Mouse (Mus musculus): ENCODE measurements around the gene Thtpa. TPM values are rescaled to one million over a fixed set of nuclear protein-coding genes. Genes with fewer than 3 reads are reported as not detected.

The Thtpa gene
- polyA plus RNA-seq, 1 experiment from 2014 or later: 29.8 TPM

DNA sequence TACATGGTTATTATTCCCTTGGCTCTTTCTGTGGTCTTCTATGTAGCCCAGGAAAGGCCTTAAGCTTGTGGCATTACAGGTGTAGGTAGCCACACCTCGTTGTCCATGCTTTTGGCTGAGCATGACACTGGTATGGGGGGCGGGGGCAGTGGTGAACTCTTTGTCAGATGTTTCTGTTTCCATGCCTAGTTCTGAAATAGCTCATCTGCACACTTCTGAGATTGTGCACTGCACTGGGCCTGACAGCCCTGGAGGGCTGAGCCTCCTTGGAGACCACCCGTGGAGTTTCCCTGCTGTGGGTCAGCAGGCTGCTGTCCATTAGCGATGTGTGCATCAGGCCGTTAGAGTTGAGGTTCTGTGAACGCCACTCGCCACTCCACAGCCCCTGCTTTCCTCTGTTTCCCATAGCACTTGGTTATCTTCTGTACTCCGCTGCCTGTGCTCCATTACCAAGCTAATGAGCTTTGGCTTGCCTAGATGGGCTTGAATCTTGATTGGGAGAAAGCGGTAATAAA, 2.0 kb downstream of the Thtpa start:
- peak overlapping the region; percentile 42 for H3K4me2 ChIP-seq
- WGBS: 50% methylated on average over 9 of the region's 9 CpGs
- H3K9ac ChIP-seq: peak overlapping the region; percentile 60
- H3K27me3 ChIP-seq: no peaks in the 10 kb centered on the region
- H3K36me3 ChIP-seq: peaks cover 17% of the 10 kb centered on the region; the same call in 1 of the 2 replicates
- no peak for ATAC-seq (ENCODE audit: low read depth)
- peaks cover 40% of the 10 kb centered on the region for H3K4me1 ChIP-seq (replicated peaks)
- H3K4me3 ChIP-seq: peak overlapping the region; percentile 15
- peak overlapping the region; percentile 80 for H3K27ac ChIP-seq (replicated peaks)
- no peaks in the 10 kb centered on the region for H3K9me3 ChIP-seq

DNA sequence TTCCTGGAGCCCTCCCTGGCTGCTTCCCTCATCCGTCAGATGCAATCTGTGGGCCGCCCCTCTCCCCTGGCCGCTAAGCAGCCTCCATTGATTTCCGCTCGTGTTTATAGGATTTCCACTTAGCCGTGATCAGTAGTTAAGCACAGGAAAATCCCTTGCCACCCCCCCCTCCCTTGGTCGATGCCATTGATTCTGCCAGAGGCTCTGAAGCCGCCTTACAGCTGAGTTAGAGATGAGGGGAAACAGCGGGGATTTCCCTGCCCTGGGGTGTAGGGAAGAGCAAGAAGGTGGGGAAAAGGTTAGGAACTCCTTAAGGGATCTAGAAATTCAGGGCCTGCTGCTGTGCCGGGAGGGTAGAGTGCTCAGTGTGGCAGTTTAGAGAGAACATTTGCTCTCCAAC, 3.1 kb downstream of the Thtpa start:
- H3K27me3 ChIP-seq: no peaks in the 10 kb centered on the region
- WGBS: 65% methylated on average over 10 of the region's 10 CpGs
- peak overlapping the region; percentile 42 for H3K4me2 ChIP-seq
- peak overlapping the region; percentile 12; the same call in 1 of the 2 replicates for H3K4me3 ChIP-seq
- H3K27ac ChIP-seq (replicated peaks): peak overlapping the region; percentile 80
- peak overlapping the region; percentile 60 for H3K9ac ChIP-seq
- peaks cover 37% of the 10 kb centered on the region for H3K4me1 ChIP-seq (replicated peaks)
- peaks cover 17% of the 10 kb centered on the region; the same call in 1 of the 2 replicates for H3K36me3 ChIP-seq
- ATAC-seq (ENCODE audit: low read depth): no peak
- no peaks in the 10 kb centered on the region for H3K9me3 ChIP-seq

DNA sequence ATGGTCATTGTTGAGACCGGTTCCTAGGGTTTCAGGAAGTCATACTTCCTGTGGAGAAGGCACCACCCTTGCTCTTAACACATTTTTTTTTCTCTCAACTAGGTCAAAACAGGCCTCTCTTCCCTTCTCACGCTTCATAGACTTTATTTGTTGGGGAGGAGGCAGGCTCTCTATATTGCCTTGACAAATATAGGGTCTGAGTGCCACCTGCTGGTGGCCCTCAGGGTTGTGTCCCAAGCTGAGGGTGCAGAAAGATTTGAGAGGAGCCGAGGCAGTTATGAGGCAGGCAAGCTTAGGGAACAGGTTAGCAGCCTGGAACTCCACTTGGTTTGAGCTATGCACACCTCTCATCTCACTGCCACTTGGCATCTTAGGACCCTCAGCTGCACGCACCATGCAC, 3.5 kb downstream of the Thtpa start:
- 61% methylated on average over 4 of the region's 4 CpGs for WGBS
- H3K36me3 ChIP-seq: peaks cover 17% of the 10 kb centered on the region; the same call in 1 of the 2 replicates
- 0 out of 2 replicates have a peak, but pooled peaks have one; percentile 25 for ATAC-seq (ENCODE audit: low read depth)
- no peak overlapping the region for H3K9ac ChIP-seq
- H3K9me3 ChIP-seq: no peaks in the 10 kb centered on the region
- no peaks in the 10 kb centered on the region for H3K27me3 ChIP-seq
- no peak overlapping the region for H3K4me3 ChIP-seq
- no peak overlapping the region for H3K4me2 ChIP-seq
- peak overlapping the region; percentile 80; the same call in 1 of the 2 replicates for H3K27ac ChIP-seq (replicated peaks)
- H3K4me1 ChIP-seq (replicated peaks): peaks cover 37% of the 10 kb centered on the region

DNA sequence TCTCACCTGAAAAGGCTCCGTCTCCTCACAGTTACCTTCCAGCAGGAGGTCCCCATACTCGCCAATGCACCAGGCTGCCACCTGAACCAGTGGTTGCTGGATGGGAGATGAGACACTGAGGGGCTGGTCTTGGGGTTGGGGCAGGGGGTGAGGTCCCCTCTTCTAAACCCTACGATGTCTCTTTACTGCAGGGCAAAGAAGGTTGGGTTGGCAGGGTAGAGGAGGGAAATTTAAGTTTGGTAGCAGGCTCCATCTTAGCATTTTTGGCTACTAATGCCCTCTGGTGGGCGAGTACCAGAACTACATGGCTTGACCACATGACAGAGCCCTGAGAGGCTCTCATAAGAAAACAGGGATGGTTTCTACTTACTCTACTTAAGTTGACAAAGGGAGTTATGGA, 7.0 kb downstream of the Thtpa start:
- Histone ChIP-seq H3K36me3 (peaks cover 17% of the 10 kb centered on the region; the same call in 1 of the 2 replicates), H3K4me1 (replicated peaks) (peaks cover 30% of the 10 kb centered on the region), H3K27ac (replicated peaks) (no peak overlapping the region), H3K9ac (no peak overlapping the region), H3K27me3 (no peaks in the 10 kb centered on the region; the same call in 1 of the 2 replicates), H3K9me3 (no peaks in the 10 kb centered on the region), H3K4me3 (no peak overlapping the region), H3K4me2 (no peak overlapping the region)
- 41% methylated on average over 4 of the region's 4 CpGs for WGBS
- ATAC-seq (ENCODE audit: low read depth): no peak

DNA sequence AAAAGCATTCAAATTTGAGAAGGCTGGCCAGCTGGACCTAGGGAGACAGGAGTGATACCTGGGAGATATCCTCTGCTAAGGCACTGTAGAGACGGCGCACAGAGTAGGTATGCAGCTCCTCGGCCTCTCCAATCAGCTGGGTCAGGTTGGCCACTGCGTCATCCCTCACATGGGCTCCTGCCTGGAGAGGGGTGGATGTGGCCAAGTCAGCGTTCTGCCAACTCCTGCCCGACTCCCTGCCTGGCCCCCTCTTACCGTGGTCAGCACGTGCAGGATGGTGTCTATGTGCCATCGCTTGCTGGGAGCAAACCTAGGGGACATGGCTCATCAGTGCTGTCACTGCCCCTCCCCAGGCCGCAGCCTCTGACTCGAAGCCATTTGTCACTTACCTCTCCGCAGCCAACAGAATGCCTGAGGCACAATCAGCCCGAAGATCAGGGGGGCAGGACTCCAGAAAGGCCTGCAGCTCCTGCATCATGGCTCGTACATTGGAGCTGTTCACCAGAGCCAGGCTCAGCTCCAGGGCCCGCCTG, 7.7 kb downstream of the Thtpa start:
- H3K27ac ChIP-seq (replicated peaks): no peak overlapping the region
- WGBS: 80% methylated on average over 15 of the region's 15 CpGs
- H3K4me3 ChIP-seq: no peak overlapping the region
- H3K9ac ChIP-seq: no peak overlapping the region
- peaks cover 15% of the 10 kb centered on the region; the same call in 1 of the 2 replicates for H3K36me3 ChIP-seq
- no peak overlapping the region for H3K4me2 ChIP-seq
- no peaks in the 10 kb centered on the region for H3K9me3 ChIP-seq
- no peaks in the 10 kb centered on the region; the same call in 1 of the 2 replicates for H3K27me3 ChIP-seq
- no peak for ATAC-seq (ENCODE audit: low read depth)
- H3K4me1 ChIP-seq (replicated peaks): peaks cover 28% of the 10 kb centered on the region

DNA sequence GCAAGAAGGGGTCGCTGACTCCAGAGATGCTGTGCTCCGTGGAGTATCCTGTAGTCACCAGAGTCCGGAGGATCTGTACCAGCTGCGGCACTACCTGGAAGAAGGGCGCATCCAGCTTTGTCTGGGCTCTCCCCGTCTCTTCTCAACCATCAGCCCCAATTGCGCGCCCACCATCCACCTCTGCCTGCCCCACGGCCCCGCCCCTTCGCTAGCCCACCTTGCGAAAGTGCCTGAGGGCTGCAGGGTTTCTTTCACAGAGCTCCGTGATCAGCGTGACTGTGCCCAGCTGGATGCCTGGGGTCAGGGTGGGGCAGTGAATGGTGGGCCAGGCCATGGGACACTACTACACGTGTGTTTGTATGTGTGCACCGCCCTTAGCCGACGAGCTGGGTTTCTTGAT, 9.8 kb downstream of the Thtpa start:
- ATAC-seq (ENCODE audit: low read depth): no peak
- Histone ChIP-seq H3K9ac (no peak overlapping the region), H3K4me1 (replicated peaks) (peaks cover 36% of the 10 kb centered on the region), H3K27me3 (no peaks in the 10 kb centered on the region; the same call in 1 of the 2 replicates), H3K4me2 (no peak overlapping the region), H3K9me3 (no peaks in the 10 kb centered on the region), H3K27ac (replicated peaks) (no peak overlapping the region), H3K4me3 (no peak overlapping the region), H3K36me3 (no peaks in the 10 kb centered on the region)
- WGBS: 81% methylated on average over 18 of the region's 18 CpGs

DNA sequence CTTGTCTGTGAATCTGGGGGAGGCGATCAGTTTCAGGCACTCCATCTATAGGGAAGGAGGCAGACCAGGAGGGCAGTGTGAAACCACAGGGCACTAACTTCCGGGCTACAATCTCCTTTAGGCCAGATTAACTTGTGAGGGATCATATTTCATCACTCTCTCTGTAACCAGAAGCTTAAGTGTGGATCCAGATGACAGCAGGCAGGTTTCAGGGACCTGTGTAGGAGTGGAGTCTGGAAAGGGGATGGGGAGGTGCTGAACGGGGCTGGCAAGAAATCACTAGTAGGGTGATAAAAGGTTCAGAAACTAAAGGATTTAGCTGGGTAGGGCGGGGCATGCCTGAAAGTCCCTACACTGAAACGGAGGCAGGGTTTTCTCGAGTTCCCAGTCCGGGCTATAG, 10.8 kb downstream of the Thtpa start:
- H3K27ac ChIP-seq (replicated peaks): peak overlapping the region; percentile 68; the same call in 1 of the 2 replicates
- peak overlapping the region; percentile 46 for H3K4me3 ChIP-seq
- peak overlapping the region; percentile 98 for H3K4me2 ChIP-seq
- no peaks in the 10 kb centered on the region; the same call in 1 of the 2 replicates for H3K27me3 ChIP-seq
- H3K4me1 ChIP-seq (replicated peaks): peaks cover 46% of the 10 kb centered on the region
- no peak for ATAC-seq (ENCODE audit: low read depth)
- 5% methylated on average over 7 of the region's 7 CpGs for WGBS
- H3K36me3 ChIP-seq: no peaks in the 10 kb centered on the region
- H3K9ac ChIP-seq: peak overlapping the region; percentile 81
- H3K9me3 ChIP-seq: no peaks in the 10 kb centered on the region

DNA sequence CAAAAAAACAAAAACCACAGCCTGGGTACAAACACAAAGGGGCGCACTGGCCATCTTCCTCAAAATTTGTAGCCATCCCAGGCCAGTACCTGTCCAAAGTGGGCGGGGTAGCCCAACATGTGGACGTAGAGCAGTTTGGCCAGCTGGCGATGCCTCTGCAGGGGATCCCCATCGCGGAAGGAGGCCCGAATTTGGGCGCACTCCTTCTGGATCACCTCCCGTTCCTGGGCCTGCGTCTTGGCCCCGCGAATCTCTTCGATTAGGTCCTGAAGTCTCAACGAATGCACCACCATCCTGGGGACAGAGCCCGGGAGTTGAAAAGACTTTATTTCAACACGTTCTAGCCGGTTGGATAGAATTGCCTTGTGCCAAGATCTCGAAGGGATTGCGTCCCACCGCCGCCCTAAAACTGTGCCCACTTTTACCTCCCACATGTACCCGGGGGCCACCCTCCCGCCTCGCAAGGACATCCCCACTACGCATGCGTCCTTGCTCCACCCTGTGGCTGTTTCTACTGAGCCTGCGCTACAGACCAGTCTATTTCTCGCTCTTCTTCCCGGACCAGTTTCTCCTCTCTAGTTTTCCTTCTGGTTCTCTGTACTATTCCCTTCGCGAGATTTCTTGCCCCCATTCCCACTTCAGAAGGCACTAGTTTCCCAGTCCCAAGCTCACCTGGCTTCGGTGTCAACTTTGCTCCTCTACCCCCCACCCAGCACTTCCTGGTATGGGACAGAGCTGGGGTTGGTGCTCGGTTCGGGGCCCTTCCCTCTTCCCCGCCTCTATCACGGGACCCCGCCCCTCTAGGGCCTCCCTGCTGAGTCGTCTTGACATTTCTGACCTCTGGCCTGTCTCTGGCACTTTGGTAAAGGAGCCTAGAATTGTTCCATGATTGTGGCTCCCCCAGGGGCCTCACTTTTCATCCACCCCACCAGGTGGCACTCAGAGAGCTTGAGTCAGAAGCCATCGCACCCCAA, 11.5 kb downstream of the Thtpa start, which contains the start of gene Ap1g2:
Gene Ap1g2, minus strand, starts transcription at position 758 of the 974 bp plus-strand sequence.
- no peaks in the 10 kb centered on the region; the same call in none of the 2 replicates for H3K27me3 ChIP-seq
- no peaks in the 10 kb centered on the region for H3K36me3 ChIP-seq
- H3K27ac ChIP-seq (replicated peaks): peak within 1 kb of the TSS; percentile 68
- H3K4me2 ChIP-seq: peak within 1 kb of the TSS; percentile 98
- ATAC-seq (ENCODE audit: low read depth): peak; percentile 64
- H3K4me3 ChIP-seq: peak within 1 kb of the TSS; percentile 46
- peak within 1 kb of the TSS; percentile 81 for H3K9ac ChIP-seq
- WGBS: under 1% methylated on average over 39 of the region's 39 CpGs
- peaks cover 51% of the 10 kb centered on the region for H3K4me1 ChIP-seq (replicated peaks)
- no peaks in the 10 kb centered on the region for H3K9me3 ChIP-seq

DNA sequence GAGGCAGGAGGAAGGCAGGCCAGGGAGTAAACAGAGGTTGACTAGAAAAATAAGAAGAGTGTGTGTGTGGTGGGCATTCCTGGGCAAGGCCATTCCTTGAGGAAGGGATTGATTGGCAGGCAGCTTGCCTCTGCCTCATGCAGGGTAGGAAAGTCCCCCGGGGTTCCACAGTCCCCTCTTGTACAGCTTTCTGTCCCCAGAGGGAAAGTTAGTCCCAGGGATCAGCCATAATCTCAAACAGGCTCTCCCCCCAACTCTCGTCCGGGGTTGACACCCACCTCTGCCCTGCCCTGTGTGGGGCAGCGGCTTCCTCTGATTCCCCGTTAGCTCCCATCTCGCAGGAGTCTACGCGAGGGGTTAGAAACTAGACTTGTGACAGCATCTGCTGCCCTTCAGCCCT, 12.4 kb downstream of the Thtpa start:
- no peak overlapping the region for H3K4me3 ChIP-seq

DNA sequence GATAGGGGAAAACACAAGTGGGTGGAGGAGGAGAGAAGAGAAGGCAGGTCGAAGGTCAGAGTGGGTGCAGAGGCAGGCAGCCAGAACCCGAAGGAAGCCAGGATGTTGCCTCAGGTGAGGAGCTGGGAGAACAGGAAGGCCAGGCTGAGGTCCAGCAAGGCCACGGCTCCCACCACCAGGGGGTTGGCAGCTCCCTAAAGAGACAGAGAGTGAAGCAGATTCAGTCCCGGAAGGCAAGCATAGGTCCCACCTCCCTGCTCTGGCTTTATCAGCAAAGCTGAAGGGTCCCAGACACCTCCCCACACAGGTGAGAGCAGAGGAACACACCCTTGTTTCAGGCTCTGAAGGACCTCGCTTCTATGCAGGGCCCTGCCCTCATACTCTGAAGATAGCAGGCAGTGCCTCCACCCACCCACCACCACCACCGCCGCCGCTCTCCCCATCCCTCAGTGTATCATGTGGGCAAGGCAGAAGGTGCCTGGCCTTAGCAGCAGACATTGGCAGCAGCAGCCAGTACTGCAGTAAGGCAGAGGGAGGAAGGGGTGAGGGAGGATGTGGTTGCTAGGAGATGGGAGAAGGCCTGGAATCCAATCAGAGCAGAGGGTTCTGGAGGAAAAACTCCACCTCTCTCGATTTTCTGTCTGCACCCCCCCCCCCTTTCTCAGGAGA, 13.8 kb downstream of the Thtpa start:
- no peak overlapping the region for H3K4me3 ChIP-seq
- H3K36me3 ChIP-seq: peaks cover 9% of the 10 kb centered on the region
- peaks cover 68% of the 10 kb centered on the region for H3K4me1 ChIP-seq (replicated peaks)
- H3K9ac ChIP-seq: peak overlapping the region; percentile 59
- H3K27ac ChIP-seq (replicated peaks): peak overlapping the region; percentile 61
- H3K27me3 ChIP-seq: peaks cover 18% of the 10 kb centered on the region
- ATAC-seq (ENCODE audit: low read depth): peak; percentile 64
- peak overlapping the region; percentile 40 for H3K4me2 ChIP-seq
- WGBS: 33% methylated on average over 9 of the region's 9 CpGs
- H3K9me3 ChIP-seq: no peaks in the 10 kb centered on the region

More for the DNA sequence above, 12.4 kb downstream of the Thtpa start:
- WGBS: 63% methylated on average over 8 of the region's 8 CpGs
- peaks cover 57% of the 10 kb centered on the region for H3K4me1 ChIP-seq (replicated peaks)
- no peak for ATAC-seq (ENCODE audit: low read depth)
- H3K36me3 ChIP-seq: no peaks in the 10 kb centered on the region
- H3K9me3 ChIP-seq: no peaks in the 10 kb centered on the region
- H3K4me2 ChIP-seq: no peak overlapping the region
- H3K27ac ChIP-seq (replicated peaks): no peak overlapping the region
- H3K27me3 ChIP-seq: peaks cover 7% of the 10 kb centered on the region
- H3K9ac ChIP-seq: no peak overlapping the region

DNA sequence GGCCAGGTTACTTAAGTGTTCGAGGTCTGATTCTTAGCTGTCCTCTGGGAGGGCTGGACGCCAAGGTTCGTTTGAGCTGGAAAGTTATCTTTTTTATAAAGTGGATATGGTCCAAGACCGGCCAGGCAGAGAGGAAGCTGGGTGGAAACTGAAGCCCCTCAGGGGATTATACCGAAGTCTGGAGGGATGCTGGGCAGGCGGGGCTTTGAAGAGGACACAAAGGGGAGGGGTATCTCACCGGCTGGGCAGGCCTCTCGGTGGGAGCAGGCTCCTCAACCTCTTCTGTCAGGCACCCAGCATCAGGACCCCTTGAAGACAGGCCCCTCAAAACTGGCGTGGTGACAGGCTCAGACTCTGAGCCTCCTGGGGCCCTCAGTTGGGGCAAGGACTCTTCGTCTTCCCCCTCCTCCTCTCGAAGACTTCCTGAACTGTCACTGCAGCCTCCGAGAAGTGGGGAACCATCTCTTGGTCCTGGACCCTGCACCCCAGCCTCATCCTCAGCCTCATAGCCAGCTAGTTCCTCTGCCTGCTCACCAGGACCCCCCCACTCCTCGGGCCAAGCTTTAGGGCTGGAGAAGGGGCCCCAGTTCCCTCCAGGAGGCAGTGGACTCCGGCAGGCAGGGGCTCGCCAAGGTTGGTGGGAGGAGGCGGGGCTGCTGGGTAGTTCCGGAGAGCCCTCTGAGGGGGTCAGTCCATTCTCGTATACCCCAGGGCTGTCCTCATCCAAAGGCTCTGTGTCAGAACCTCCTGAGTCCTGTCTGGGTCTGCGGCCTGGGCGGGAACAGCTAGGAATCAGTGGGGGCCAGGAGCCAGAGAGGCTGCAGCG, 14.7 kb downstream of the Thtpa start:
- ATAC-seq (ENCODE audit: low read depth): no peak
- Histone ChIP-seq H3K9ac (peak overlapping the region; percentile 45), H3K4me2 (peak overlapping the region; percentile 24), H3K4me3 (no peak overlapping the region), H3K27ac (replicated peaks) (peak overlapping the region; percentile 61), H3K4me1 (replicated peaks) (peaks cover 77% of the 10 kb centered on the region), H3K36me3 (peaks cover 14% of the 10 kb centered on the region), H3K9me3 (no peaks in the 10 kb centered on the region), H3K27me3 (peaks cover 27% of the 10 kb centered on the region)
- 12% methylated on average over 21 of the region's 21 CpGs for WGBS
